Mouse (Mus musculus) heart, postnatal 0 days (tissue): ENCODE data around the gene Cops3.

Source experiments
- CTCF ChIP-seq: IDR thresholded peaks from 2 replicates; pipeline ENCODE4 v1.5.1; 2016; ENCODE audit warnings: antibody characterized with exemption, control low read depth, low read depth
- EP300 ChIP-seq: IDR thresholded peaks from 2 replicates; pipeline ENCODE4 v1.6.1; 2016; ENCODE audit warnings: antibody characterized with exemption, low read depth

GRCm38 (mm10) chr11:59779406-59779805, 60.2 kb downstream of the Cops3 start:
- no peak for TF ChIP-seq CTCF
- TF ChIP-seq EP300 = no peak
